Mouse (Mus musculus) fat pad, adult 2 months (tissue): ENCODE data around the gene Mapk1.
A peak's percentile ranks its signal among the peaks of the same experiment; 100 is the strongest.
"Not testable (repeated sequence)": the region's sequence is repeated elsewhere in the genome, so short reads cannot be mapped to it uniquely, and the experiment has no call there.

Experiments
- DNase-seq: peaks from one replicate; pipeline ENCODE4 v3.0.0-alpha.2; 2011; ENCODE audit warnings: low read depth, low spot score; ENCODE audit errors: extremely low read depth

Mapk1 gene

GRCm38 (mm10) chr16:16983131-16983533, at the start of gene Mapk1:
TSS of gene Mapk1 (plus strand) at chr16:16983382.
- peak; percentile 52 for DNase-seq

GRCm38 (mm10) chr16:16939543-16939942, 43.6 kb upstream of the Mapk1 start:
- no peak for DNase-seq

GRCm38 (mm10) chr16:16941078-16941477, 42.1 kb upstream of the Mapk1 start:
- no peak for DNase-seq

GRCm38 (mm10) chr16:16958575-16958974, 24.6 kb upstream of the Mapk1 start:
- DNase-seq = no peak

- no peak for DNase-seq
Observed at GRCm38 (mm10) chr16:16959907-16960306, 23.3 kb upstream of the Mapk1 start.

- DNase-seq = no peak
Observed at GRCm38 (mm10) chr16:16965149-16965548, 18.0 kb upstream of the Mapk1 start.

- DNase-seq = no peak
Observed at GRCm38 (mm10) chr16:16966290-16966689, 16.9 kb upstream of the Mapk1 start.

GRCm38 (mm10) chr16:16978061-16978460, 5.1 kb upstream of the Mapk1 start:
- DNase-seq = no peak

- DNase-seq = no peak
Observed at GRCm38 (mm10) chr16:16978765-16979164, 4.4 kb upstream of the Mapk1 start.

GRCm38 (mm10) chr16:16982636-16983035, 546 bp upstream of the Mapk1 start:
- DNase-seq = no peak

GRCm38 (mm10) chr16:16983534-16984422, 596 bp downstream of the Mapk1 start:
- DNase-seq = peak; percentile 19

- no peak for DNase-seq
Observed at GRCm38 (mm10) chr16:16984423-16984941, 1.3 kb downstream of the Mapk1 start.

GRCm38 (mm10) chr16:16987248-16987647, 4.1 kb downstream of the Mapk1 start:
- no peak for DNase-seq

- DNase-seq = no peak
Observed at GRCm38 (mm10) chr16:16988842-16989241, 5.7 kb downstream of the Mapk1 start.

GRCm38 (mm10) chr16:16990021-16990420, 6.8 kb downstream of the Mapk1 start:
- DNase-seq = no peak

- DNase-seq = no peak
Observed at GRCm38 (mm10) chr16:16994426-16995052, 11.4 kb downstream of the Mapk1 start.

GRCm38 (mm10) chr16:16996121-16996729, 13.0 kb downstream of the Mapk1 start:
- not testable (repeated sequence) for DNase-seq

GRCm38 (mm10) chr16:17001109-17001508, 17.9 kb downstream of the Mapk1 start:
- no peak for DNase-seq

- DNase-seq = no peak
Observed at GRCm38 (mm10) chr16:17007070-17007469, 23.9 kb downstream of the Mapk1 start.

GRCm38 (mm10) chr16:17010036-17010435, 26.9 kb downstream of the Mapk1 start:
- DNase-seq = no peak

GRCm38 (mm10) chr16:17012583-17012982, 29.4 kb downstream of the Mapk1 start:
- no peak for DNase-seq
